Mouse (Mus musculus) cerebellum, adult 2 months (tissue): ENCODE results near the gene Gfy.

ENCODE experiments used
- CTCF ChIP-seq: fragments of 200-500 bp; IDR thresholded peaks from 2 replicates; pipeline ENCODE4 v1.5.1; 2011; ENCODE audit warnings: low read depth, mild to moderate bottlenecking, control low read depth, low read length, moderate library complexity, borderline replicate concordance; ENCODE audit not compliant: insufficient read depth
- POLR2A ChIP-seq: fragments of 200-500 bp; IDR thresholded peaks from 2 replicates; pipeline ENCODE4 v1.6.1; 2011; ENCODE audit warnings: low read length, control low read depth, borderline replicate concordance; ENCODE audit not compliant: insufficient read depth

DNA sequence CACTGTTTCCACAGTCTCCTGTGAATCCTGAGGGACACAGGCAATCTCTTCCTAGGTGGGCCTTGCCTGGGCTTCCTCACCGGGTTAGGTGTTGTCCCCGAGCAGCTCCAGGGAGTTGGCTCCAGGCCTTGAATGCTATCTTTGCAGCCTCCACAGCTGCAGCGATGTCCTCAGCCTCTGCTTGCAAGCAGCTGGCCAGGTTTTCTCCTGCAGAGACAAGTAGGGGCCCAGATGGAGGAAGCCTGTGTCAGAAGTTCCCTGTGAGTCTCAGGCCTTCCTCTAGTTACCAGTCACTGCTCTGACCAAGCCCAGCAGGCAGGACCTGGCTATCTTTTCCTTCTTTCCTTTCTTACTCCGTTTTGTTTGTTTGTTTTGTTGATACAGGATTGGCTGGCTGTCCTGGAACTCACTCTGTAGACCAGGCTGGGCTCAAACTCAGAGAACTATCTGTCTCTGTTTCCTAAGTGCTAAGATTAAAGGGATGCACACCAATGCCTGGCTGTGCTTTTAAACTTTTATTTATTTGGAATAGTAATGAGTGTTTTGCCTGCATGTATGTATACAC is 30.8 kb downstream of the Gfy start:
- no peak for TF ChIP-seq POLR2A
- TF ChIP-seq CTCF = no peak
